Mouse (Mus musculus) central nervous system, embryonic 18 days (tissue): ENCODE measurements around the gene Col27a1. TPM values are rescaled to one million over a fixed set of nuclear protein-coding genes. Genes with fewer than 3 reads are reported as not detected.

Experiments used
- polyA plus RNA-seq: library from polyadenylated mRNA; depleted of rRNA; stranded (reverse); fragments of >200 nt; gene quantifications from 2 replicates; pipeline ENCODE4 v1.2.3, GENCODE M21; 2012; rRNA removed

Gene Col27a1
- 3.5 and 5.9 TPM in 2 replicates for polyA plus RNA-seq

GRCm38 (mm10) chr4:63213907-63214621 is at the start of gene Col27a1:
Gene Col27a1 (plus strand): TSS chr4:63214004.

GRCm38 (mm10) chr4:63171969-63172685 is 41.7 kb upstream of the Col27a1 start, which contains the start of gene Kif12:
Gene Kif12 (minus strand): TSS chr4:63172131.

GRCm38 (mm10) chr4:63344295-63344694 is 130.5 kb downstream of the Col27a1 start, which contains the start of gene Orm1:
Gene Orm1 (plus strand): TSS chr4:63344560.

GRCm38 (mm10) chr4:63355877-63356665 is 142.3 kb downstream of the Col27a1 start, which contains the start of gene Orm3:
Gene Orm3 (plus strand): TSS chr4:63356162.

GRCm38 (mm10) chr4:63362150-63362549 is 148.3 kb downstream of the Col27a1 start, which contains the start of gene Orm2:
Gene Orm2 (plus strand): TSS chr4:63362449.

Other genes starting within 250 kb of the Col27a1 start
- 15.0 and 15.5 TPM in 2 replicates for gene Zfp618, start 248.4 kb upstream of the Col27a1 start, polyA plus RNA-seq
- 0.08 and 0.17 TPM in 2 replicates for gene Ambp, start 59.2 kb upstream of the Col27a1 start, polyA plus RNA-seq
- 0.12 and 0.20 TPM in 2 replicates for gene Kif12, start 41.9 kb upstream of the Col27a1 start, polyA plus RNA-seq
- 0.58 TPM in 1 of 2 replicates, not detected in the other for gene Orm1, start 130.6 kb downstream of the Col27a1 start, polyA plus RNA-seq
- gene Orm3, start 142.2 kb downstream of the Col27a1 start, polyA plus RNA-seq, result not detected in 2 replicates
- gene Orm2, start 148.4 kb downstream of the Col27a1 start, polyA plus RNA-seq, result not detected in 2 replicates
- gene Akna, start 189.3 kb downstream of the Col27a1 start, polyA plus RNA-seq, result 2.7 and 3.5 TPM in 2 replicates